Mouse (Mus musculus): ENCODE measurements around the gene Cfap161.

DNA sequence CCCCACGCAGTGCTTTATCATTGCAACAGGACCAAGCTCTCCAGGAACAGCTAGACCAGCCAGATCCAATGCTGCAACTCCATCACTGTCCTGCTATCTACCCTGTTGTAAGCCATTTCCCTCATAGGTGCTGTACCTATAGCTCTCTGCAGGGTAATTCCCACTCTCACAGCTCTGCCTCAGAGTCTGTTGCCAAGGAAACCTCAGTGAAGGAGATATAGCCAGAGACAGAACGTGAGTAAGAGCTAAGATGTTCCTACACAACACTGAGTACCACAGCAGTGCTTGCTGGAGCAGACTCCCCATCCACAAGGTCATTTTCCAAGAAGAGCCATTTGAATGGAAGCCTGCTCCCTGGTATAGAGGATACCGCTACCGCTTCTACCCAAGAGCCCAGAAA lies 50.4 kb downstream of the Cfap161 start:
- TF ChIP-seq POLR2A (IDR thresholded peaks at IDR 0.05; ENCODE audit: insufficient read depth, low read length) (no peak), CTCF (IDR thresholded peaks at IDR 0.05; ENCODE audit: low read depth, low read length) (no peak), EP300 (IDR thresholded peaks at IDR 0.05; ENCODE audit: insufficient read depth, low read depth, low read length) (no peak)
